Mouse (Mus musculus): Measurements from ENCODE around the gene Pom121l2. TPM values are rescaled to one million over a fixed set of nuclear protein-coding genes. Genes with fewer than 3 reads are reported as not detected.

Pom121l2 gene
- polyA plus RNA-seq, 1 experiment: not detected

DNA sequence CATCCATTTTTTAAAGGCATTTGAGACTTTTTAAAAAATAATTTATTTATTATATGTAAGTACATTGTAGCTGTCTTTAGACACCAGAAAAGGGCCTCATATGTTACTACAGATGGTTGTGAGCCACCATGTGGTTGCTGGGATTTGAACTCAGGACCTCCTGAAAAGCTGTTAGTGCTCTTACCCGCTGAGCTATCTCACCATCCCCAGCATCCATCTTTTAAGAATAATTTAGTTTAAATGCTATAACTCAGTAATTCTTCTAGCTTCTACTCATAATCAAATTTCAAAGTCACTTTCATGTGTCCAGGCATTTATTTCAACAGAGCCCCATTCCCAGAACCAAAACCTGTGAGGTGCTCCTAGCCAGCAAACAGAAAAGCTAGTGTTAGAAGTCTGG, 37.4 kb upstream of the Pom121l2 start:
- DNase-seq: no peak
- WGBS: 81% methylated on average over 1 of the region's 1 CpGs
- peaks cover 3% of the 10 kb centered on the region for H3K4me1 ChIP-seq (ENCODE audit: control insufficient read depth, insufficient read depth, low read length)
- no peak for TF ChIP-seq CTCF (IDR thresholded peaks at IDR 0.05; ENCODE audit: insufficient read depth, low read length)
- TF ChIP-seq POLR2A (IDR thresholded peaks at IDR 0.05; ENCODE audit: borderline replicate concordance, extremely low read depth, low read depth, low read length): no peak
- H3K4me3 ChIP-seq (replicated peaks; ENCODE audit: extremely low read depth, low read depth, low read length): no peak overlapping the region

DNA sequence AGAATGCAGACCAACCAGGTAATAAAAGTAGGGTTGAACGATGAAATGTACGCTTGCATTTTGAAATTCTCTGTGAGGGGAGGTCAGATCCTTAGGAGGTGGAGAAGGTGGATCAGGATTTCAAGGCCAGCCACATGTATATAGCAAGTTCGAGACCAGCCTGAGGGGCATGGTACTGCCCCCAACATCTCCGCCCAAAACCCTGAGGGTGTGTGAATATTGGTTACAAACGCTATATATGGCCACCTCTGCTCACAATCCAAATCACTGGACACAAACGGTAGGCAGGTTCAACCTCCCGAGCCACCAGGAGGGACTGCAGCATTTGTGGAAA, 36.4 kb upstream of the Pom121l2 start:
- peaks cover 3% of the 10 kb centered on the region for H3K4me1 ChIP-seq (ENCODE audit: control insufficient read depth, insufficient read depth, low read length)
- peak overlapping the region; percentile 85 for H3K4me3 ChIP-seq (replicated peaks; ENCODE audit: extremely low read depth, low read depth, low read length)
- DNase-seq: no peak
- WGBS: under 1% methylated on average over 7 of the region's 7 CpGs
- no peak for TF ChIP-seq POLR2A (IDR thresholded peaks at IDR 0.05; ENCODE audit: borderline replicate concordance, extremely low read depth, low read depth, low read length)
- TF ChIP-seq CTCF (IDR thresholded peaks at IDR 0.05; ENCODE audit: insufficient read depth, low read length): no peak

DNA sequence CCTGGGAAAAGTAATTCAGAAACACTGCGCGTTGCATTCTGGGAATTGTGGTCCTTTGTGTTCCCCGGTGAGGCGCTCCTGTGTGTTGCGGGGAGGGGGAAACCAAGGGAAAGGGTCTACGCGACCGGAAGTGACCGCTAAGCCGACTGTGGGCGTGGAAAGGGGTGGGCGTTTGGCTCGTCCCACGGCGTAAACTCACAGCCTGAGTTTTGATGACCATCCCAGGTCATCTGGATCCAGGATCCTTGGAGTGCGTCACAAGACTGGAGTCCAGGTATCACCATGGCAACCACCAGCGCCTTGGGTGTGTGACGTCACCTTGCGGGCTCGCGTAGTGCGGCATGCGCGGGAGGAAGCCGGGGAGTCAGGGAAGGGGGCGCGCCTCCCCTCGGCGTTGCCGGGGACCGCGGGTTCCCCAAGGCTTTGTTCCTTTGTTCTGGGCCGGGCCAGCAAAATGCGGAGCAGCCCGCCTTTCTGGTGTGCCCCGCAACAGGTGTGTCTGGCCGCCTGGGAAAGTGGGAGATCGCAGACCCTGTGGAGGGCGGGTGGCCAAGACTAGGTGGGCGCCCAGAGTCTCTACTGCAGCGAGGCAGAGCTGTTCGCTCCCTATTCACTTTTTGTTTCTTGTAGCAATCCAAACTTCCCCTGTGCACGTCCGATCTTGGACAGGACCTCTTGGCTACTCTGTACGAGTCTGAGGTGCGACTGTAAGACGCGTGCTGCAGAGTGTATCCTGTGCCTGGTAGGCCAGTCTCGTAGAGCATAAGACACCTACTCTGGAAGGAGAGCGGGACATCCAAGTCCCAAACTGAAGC, 35.9 kb upstream of the Pom121l2 start, which contains the start of gene Zfp184:
Gene Zfp184 (plus strand): TSS at position 169 of the 815 bp plus-strand sequence.
- TF ChIP-seq POLR2A (IDR thresholded peaks at IDR 0.05; ENCODE audit: borderline replicate concordance, extremely low read depth, low read depth, low read length) (peak; percentile 16; the same call in 1 of the 2 replicates), CTCF (IDR thresholded peaks at IDR 0.05; ENCODE audit: insufficient read depth, low read length) (no peak)
- H3K4me3 ChIP-seq (replicated peaks; ENCODE audit: extremely low read depth, low read depth, low read length): peak within 1 kb of the TSS; percentile 85
- peaks cover 3% of the 10 kb centered on the region for H3K4me1 ChIP-seq (ENCODE audit: control insufficient read depth, insufficient read depth, low read length)
- DNase-seq: peak; percentile 82
- WGBS: under 1% methylated on average over 50 of the region's 50 CpGs

DNA sequence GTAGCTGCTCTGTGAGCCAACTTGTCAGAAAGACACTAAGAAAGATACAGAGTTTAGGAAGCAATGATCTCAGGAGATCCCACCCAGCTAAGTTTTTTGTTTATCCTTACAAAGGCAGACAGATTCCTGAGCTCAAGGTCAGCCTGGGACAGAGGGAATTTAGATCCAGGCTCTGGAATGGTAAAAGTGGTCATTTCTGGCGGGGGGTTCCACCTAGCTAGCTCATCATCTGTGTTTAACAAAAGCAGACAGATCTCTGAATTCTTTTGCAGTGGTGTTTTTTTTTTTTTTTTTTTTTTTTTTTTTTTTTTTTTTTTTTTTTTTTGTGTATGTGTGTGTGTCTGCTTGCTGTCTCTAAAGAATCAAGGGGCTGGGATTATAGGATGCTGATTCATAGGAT, 11.7 kb upstream of the Pom121l2 start:
- H3K4me1 ChIP-seq (ENCODE audit: control insufficient read depth, insufficient read depth, low read length): peaks cover 2% of the 10 kb centered on the region; the same call in 1 of the 2 replicates
- TF ChIP-seq CTCF (IDR thresholded peaks at IDR 0.05; ENCODE audit: insufficient read depth, low read length) (no peak), POLR2A (IDR thresholded peaks at IDR 0.05; ENCODE audit: borderline replicate concordance, extremely low read depth, low read depth, low read length) (no peak)
- WGBS: 58% methylated on average over 1 of the region's 1 CpGs
- no peak for DNase-seq
- H3K4me3 ChIP-seq (replicated peaks; ENCODE audit: extremely low read depth, low read depth, low read length): no peak overlapping the region

DNA sequence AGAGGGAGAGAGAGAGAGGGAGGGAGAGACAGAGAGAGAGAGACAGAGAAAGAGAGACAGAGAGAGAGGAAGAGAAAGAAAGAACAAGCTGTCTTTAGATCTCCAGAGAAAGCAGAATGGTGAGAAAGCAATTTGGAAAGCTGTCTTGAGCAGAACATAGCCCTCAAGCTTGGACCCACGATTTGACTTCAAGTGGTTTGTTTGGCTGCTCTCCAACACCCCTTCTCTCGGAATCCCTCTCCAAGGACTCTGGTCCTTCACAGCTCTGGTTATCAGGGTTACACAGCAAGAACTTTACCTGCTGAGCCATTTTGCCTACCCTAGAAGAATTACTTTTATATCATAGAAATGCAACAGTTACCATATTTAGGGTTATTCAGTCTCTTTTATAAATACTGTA, 11.2 kb upstream of the Pom121l2 start:
- no peak overlapping the region for H3K4me3 ChIP-seq (replicated peaks; ENCODE audit: extremely low read depth, low read depth, low read length)
- peaks cover 2% of the 10 kb centered on the region; the same call in 1 of the 2 replicates for H3K4me1 ChIP-seq (ENCODE audit: control insufficient read depth, insufficient read depth, low read length)
- TF ChIP-seq POLR2A (IDR thresholded peaks at IDR 0.05; ENCODE audit: borderline replicate concordance, extremely low read depth, low read depth, low read length) (no peak), CTCF (IDR thresholded peaks at IDR 0.05; ENCODE audit: insufficient read depth, low read length) (no peak)
- WGBS: 22% methylated on average over 2 of the region's 2 CpGs
- DNase-seq: no peak

DNA sequence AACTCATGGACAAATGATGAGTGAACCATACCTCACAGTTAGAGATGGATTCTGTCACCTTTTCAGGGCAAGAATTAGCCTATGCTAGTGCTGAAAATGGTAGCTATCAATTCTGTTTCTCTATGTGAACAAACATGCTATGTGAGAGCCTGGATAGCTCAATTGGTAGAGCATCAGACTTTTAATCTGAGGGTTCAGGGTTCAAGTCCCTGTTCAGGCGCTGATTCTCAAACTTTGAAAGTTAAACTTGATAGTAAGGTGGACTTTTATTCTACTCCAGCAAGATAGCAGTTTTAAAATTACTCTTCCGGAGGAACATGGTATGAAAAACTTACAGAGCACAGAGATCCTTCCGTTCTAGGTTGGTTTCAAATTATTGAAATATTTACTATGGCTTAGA, 9.4 kb upstream of the Pom121l2 start:
- no peak for DNase-seq
- 51% methylated on average over 3 of the region's 3 CpGs for WGBS

DNA sequence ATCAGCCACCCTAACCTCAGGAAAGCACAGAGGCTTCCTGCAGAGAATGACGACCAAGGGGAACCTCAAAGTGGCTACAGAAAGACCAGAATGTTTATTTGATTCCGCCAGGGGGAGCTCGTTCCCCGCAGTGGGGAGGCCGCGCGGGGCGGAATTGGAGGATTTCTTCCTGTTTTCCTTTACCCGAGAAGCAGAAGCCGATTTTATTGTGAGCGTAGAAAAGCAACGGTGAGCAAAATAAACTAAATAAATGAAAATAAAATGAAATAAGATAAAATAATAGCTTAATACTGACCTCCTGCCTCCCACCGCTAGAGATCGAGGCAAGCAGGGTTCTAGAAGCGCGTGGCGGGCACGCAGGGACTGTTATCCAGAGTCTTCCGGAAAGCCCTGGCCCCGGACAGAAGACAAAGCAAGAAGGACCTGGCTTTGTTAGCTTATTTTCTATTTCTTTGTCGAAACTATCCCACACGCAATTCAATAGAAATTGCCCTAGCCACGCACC, 6.7 kb upstream of the Pom121l2 start:
- TF ChIP-seq CTCF (IDR thresholded peaks at IDR 0.05; ENCODE audit: insufficient read depth, low read length) (peak; percentile 51), POLR2A (IDR thresholded peaks at IDR 0.05; ENCODE audit: borderline replicate concordance, extremely low read depth, low read depth, low read length) (0 out of 2 replicates have a peak, but pooled peaks have one; percentile 38)
- peaks cover 2% of the 10 kb centered on the region; the same call in 1 of the 2 replicates for H3K4me1 ChIP-seq (ENCODE audit: control insufficient read depth, insufficient read depth, low read length)
- peak overlapping the region; percentile 100 for H3K4me3 ChIP-seq (replicated peaks; ENCODE audit: extremely low read depth, low read depth, low read length)
- DNase-seq: peak; percentile 89
- under 1% methylated on average over 23 of the region's 23 CpGs for WGBS

More for the DNA sequence above, 9.4 kb upstream of the Pom121l2 start:
- peaks cover 2% of the 10 kb centered on the region; the same call in 1 of the 2 replicates for H3K4me1 ChIP-seq (ENCODE audit: control insufficient read depth, insufficient read depth, low read length)
- no peak for TF ChIP-seq POLR2A (IDR thresholded peaks at IDR 0.05; ENCODE audit: borderline replicate concordance, extremely low read depth, low read depth, low read length)
- no peak for TF ChIP-seq CTCF (IDR thresholded peaks at IDR 0.05; ENCODE audit: insufficient read depth, low read length)
- H3K4me3 ChIP-seq (replicated peaks; ENCODE audit: extremely low read depth, low read depth, low read length): no peak overlapping the region

DNA sequence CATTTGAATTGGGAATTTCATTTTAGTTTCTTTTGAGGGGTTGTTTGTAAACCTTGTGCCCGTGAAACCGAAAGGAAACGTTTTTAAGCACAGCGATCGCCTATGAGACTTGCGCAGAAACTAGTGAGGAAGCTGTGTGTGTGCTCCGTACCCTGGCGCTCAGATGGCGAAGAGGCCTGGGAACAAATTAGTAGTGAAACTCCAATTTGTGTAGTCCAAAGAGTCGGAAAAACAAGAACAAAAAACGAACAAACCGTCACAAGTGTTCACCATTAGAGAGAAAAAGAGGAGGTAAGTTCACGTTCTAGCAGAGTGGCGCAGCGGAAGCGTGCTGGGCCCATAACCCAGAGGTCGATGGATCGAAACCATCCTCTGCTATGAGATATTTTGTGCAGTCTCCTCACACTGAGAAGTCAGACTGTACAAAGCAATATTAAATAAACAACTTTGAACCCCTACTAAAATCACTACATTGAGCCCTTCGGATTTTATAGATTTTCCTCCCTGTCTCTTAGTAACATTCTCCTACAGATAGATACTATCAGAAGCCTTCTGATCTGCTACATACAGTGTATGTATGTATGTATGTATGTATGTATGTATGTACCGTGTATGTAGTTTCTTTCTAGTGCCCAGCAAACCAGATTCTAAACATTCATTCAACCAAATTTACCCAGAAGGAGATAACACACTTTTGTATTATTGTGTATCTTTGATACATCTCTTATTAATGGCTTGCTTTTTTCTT, 6.1 kb upstream of the Pom121l2 start:
- H3K4me3 ChIP-seq (replicated peaks; ENCODE audit: extremely low read depth, low read depth, low read length): peak overlapping the region; percentile 100
- TF ChIP-seq CTCF (IDR thresholded peaks at IDR 0.05; ENCODE audit: insufficient read depth, low read length) (no peak), POLR2A (IDR thresholded peaks at IDR 0.05; ENCODE audit: borderline replicate concordance, extremely low read depth, low read depth, low read length) (no peak)
- H3K4me1 ChIP-seq (ENCODE audit: control insufficient read depth, insufficient read depth, low read length): peaks cover 2% of the 10 kb centered on the region; the same call in 1 of the 2 replicates
- 4% methylated on average over 20 of the region's 20 CpGs for WGBS
- DNase-seq: peak; percentile 61

DNA sequence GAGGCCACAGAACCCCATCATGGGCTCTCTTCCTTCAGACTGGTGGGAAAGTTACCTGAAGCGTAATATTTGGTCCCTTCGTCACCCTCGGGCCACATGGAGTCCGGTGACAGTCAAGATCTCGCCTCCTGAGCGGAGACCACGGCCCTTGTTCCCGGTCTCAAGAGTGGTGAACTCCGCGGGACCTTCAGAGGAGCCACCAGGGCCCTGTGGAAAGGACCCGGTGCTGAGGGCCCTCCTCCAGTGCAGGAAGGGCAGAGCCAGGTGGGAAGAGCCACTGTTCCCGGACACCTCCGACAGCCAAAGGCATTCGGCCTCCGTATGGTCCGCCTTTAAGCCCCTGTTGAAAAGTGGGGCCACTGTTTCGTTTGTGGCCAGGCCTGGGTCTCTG, 804 bp downstream of the Pom121l2 start:
- TF ChIP-seq CTCF (IDR thresholded peaks at IDR 0.05; ENCODE audit: insufficient read depth, low read length) (no peak), POLR2A (IDR thresholded peaks at IDR 0.05; ENCODE audit: borderline replicate concordance, extremely low read depth, low read depth, low read length) (no peak)
- no peak overlapping the region for H3K4me3 ChIP-seq (replicated peaks; ENCODE audit: extremely low read depth, low read depth, low read length)
- no peaks in the 10 kb centered on the region for H3K4me1 ChIP-seq (ENCODE audit: control insufficient read depth, insufficient read depth, low read length)
- 21% methylated on average over 17 of the region's 17 CpGs for WGBS
- no peak for DNase-seq
